Comparison of ENCODE assay signal across 12 mouse cellular contexts in the genomic region with DNA sequence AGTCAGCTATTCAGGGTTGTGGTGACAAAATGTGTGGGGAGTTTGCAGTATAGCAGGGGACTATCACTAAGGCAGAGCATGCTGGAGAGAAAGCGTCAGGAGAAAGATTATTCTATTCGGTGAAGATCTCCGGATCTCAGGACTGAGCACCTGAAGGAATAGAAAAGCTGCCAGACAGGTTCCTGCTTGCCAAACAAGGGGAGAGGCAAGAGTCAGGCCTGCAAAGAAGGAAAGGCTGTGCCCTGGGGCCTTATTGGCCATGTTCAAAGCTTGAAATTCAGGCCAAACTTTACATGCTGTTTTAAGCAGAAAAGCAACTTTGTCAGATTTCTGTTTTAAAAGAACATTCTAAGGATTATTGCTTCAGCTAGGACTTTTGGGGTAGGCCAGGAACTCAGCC.
DNase-seq lines count a peak whose midpoint lies in the region; ATAC-seq lines count a peak whose summit lies in the region.
"Had no signal": no experiment of that assay in that cellular context is flagged by ENCODE, and none has a peak within 500 bp of the region (broad histone marks: within the 10 kb centered on the region; RNA-seq: fewer than 3 reads in every experiment).

No protein-coding gene starts in this region.

- 51% methylated on average over 3 of the region's 3 CpGs for WGBS in embryonic facial prominence, embryonic 11.5 days

- peak; percentile 32 for DNase-seq in kidney, adult 18-20 months
- DNase-seq in kidney, adult 8-10 months = no peak
- peak; percentile 28 for DNase-seq in adipocyte (ENCODE audit: low spot score)
- peak; percentile 49 for DNase-seq in embryonic facial prominence, embryonic 11.5 days (ENCODE audit: low spot score)
- DNase-seq in kidney, postnatal 25 days = peak; percentile 34 to 50
- DNase-seq in cerebellum, adult 11-12 months = no peak
- no peak for DNase-seq in left cerebral cortex, adult 9 months (ENCODE audit: low spot score in 2 of 2)
- DNase-seq: adrenal gland, postnatal 10 days; right cerebral cortex, adult 18-20 months had no signal

- H3K27ac ChIP-seq in embryonic facial prominence, embryonic 11.5 days (replicated peaks; ENCODE audit: low read depth, low read length) = no peak overlapping the region
- H3K27ac ChIP-seq: heart, embryonic 10.5 days had no signal

- no peak for ATAC-seq in embryonic facial prominence, embryonic 11.5 days (replicated peaks; ENCODE audit: insufficient number of reproducible peaks, low FRiP score, low TSS enrichment, low read depth)

- H3K36me3 ChIP-seq in embryonic facial prominence, embryonic 11.5 days (replicated peaks; ENCODE audit: control insufficient read depth, insufficient read depth, low read depth, low read length) = no peaks in the 10 kb centered on the region
- H3K36me3 ChIP-seq: heart, embryonic 10.5 days had no signal

- H3K4me3 ChIP-seq in embryonic facial prominence, embryonic 11.5 days (ENCODE audit: low read depth, low read length) = no peak overlapping the region
- H3K4me3 ChIP-seq: erythroblast, embryonic 14.5 days; heart, embryonic 10.5 days had no signal

- H3K27me3 ChIP-seq in embryonic facial prominence, embryonic 11.5 days (ENCODE audit: control insufficient read depth, insufficient read depth, low read length) = no peaks in the 10 kb centered on the region

- H3K4me2 ChIP-seq in embryonic facial prominence, embryonic 11.5 days (ENCODE audit: low read depth, low read length) = no peak overlapping the region
- H3K4me2 ChIP-seq: liver, embryonic 11.5 days had no signal

- no peaks in the 10 kb centered on the region for H3K9me3 ChIP-seq in embryonic facial prominence, embryonic 11.5 days (replicated peaks; ENCODE audit: control insufficient read depth, low read length)
- H3K9me3 ChIP-seq: heart, embryonic 10.5 days had no signal

- no peak overlapping the region for H3K9ac ChIP-seq in embryonic facial prominence, embryonic 11.5 days (replicated peaks; ENCODE audit: low read length)

- no peaks in the 10 kb centered on the region; the same call in 1 of the 2 replicates for H3K4me1 ChIP-seq in embryonic facial prominence, embryonic 11.5 days (ENCODE audit: control insufficient read depth, insufficient read depth, low read length)

Comparison
In these comparisons a context has a peak if more than half of its experiments do, and no peak if none do; other contexts are left out.
1. DNase-seq: peak in kidney, adult 18-20 months (single experiment), adipocyte (single experiment), embryonic facial prominence, embryonic 11.5 days (single experiment) and kidney, postnatal 25 days (2 of 2); none in kidney, adult 8-10 months (0 of 2), cerebellum, adult 11-12 months (single experiment) and left cerebral cortex, adult 9 months (0 of 2).